Mouse (Mus musculus) kidney, adult 2 months (tissue): ENCODE results near the gene Azin2.

Experiments used
- CTCF ChIP-seq: fragments of 200-500 bp; conservative IDR thresholded peaks from 2 replicates; pipeline ENCODE4 v1.5.1; 2011; ENCODE audit warnings: low read depth, mild to moderate bottlenecking, control low read depth, low read length, moderate library complexity, mixed read lengths; ENCODE audit not compliant: insufficient read depth, insufficient read length
- POLR2A ChIP-seq: fragments of 200-500 bp; IDR thresholded peaks from one replicate; pipeline ENCODE4 v1.6.1; 2011; ENCODE audit warnings: low read depth, low read length, control low read depth

- TF ChIP-seq POLR2A (no peak), CTCF (no peak)
Observed at GRCm38 (mm10) chr4:128947326-128947933, 14.8 kb downstream of the Azin2 start.
